Mouse (Mus musculus): Measurements from ENCODE around the gene Lhb. TPM values are rescaled to one million over a fixed set of nuclear protein-coding genes. Genes with fewer than 3 reads are reported as not detected.
A peak's percentile ranks its signal among the peaks of the same experiment; 100 is the strongest.

Lhb gene
- total RNA-seq, 2 experiments from 2014 or later: not detected

GRCm38 (mm10) chr7:45470869-45471268, 50.2 kb downstream of the Lhb start:
- ATAC-seq (ENCODE audit: poor library complexity, severe bottlenecking): peak; percentile 62

Other genes starting within 250 kb of the Lhb start
Only the 30 nearest of the 33 such genes appear.
- not detected in 2 replicates for gene Ccdc155, start 215.9 kb upstream of the Lhb start, total RNA-seq (2015)
- not detected in 2 replicates for gene Ccdc155, start 215.9 kb upstream of the Lhb start, total RNA-seq (2017)
- gene Dkkl1, start 208.7 kb upstream of the Lhb start, total RNA-seq (2015): 1.0 and 1.6 TPM in 2 replicates
- gene Dkkl1, start 208.7 kb upstream of the Lhb start, total RNA-seq (2017): 1.1 and 5.0 TPM in 2 replicates
- 0.07 TPM in 1 of 2 replicates, not detected in the other for gene Tead2, start 205.1 kb upstream of the Lhb start, total RNA-seq (2015)
- gene Tead2, start 205.1 kb upstream of the Lhb start, total RNA-seq (2017): not detected in 2 replicates
- 105 and 111 TPM in 2 replicates for gene Cd37, start 181.7 kb upstream of the Lhb start, total RNA-seq (2015)
- 67.9 and 74.9 TPM in 2 replicates for gene Cd37, start 181.7 kb upstream of the Lhb start, total RNA-seq (2017)
- gene Slc6a16, start 179.7 kb upstream of the Lhb start, total RNA-seq (2015): not detected in 2 replicates
- gene Slc6a16, start 179.7 kb upstream of the Lhb start, total RNA-seq (2017): not detected in 2 replicates
- 0.27 and 0.78 TPM in 2 replicates for gene Slc6a21, start 143.3 kb upstream of the Lhb start, total RNA-seq (2015)
- gene Slc6a21, start 143.3 kb upstream of the Lhb start, total RNA-seq (2017): not detected in 2 replicates
- gene Trpm4, start 87.0 kb upstream of the Lhb start, total RNA-seq (2015): 3.2 and 4.7 TPM in 2 replicates
- 4.8 and 5.4 TPM in 2 replicates for gene Trpm4, start 87.0 kb upstream of the Lhb start, total RNA-seq (2017)
- not detected in 2 replicates for gene Hrc, start 85.5 kb upstream of the Lhb start, total RNA-seq (2015)
- gene Hrc, start 85.5 kb upstream of the Lhb start, total RNA-seq (2017): 0.07 TPM in 1 of 2 replicates, not detected in the other
- 0.50 TPM in 1 of 2 replicates, not detected in the other for gene Ppfia3, start 53.8 kb upstream of the Lhb start, total RNA-seq (2015)
- gene Ppfia3, start 53.8 kb upstream of the Lhb start, total RNA-seq (2017): not detected in 2 replicates
- gene Lin7b, start 50.2 kb upstream of the Lhb start, total RNA-seq (2015): 0.71 TPM in 1 of 2 replicates, not detected in the other
- gene Lin7b, start 50.2 kb upstream of the Lhb start, total RNA-seq (2017): not detected in 2 replicates
- gene Snrnp70, start 25.1 kb upstream of the Lhb start, total RNA-seq (2015): 69.6 and 94.3 TPM in 2 replicates
- gene Snrnp70, start 25.1 kb upstream of the Lhb start, total RNA-seq (2017): 261 and 320 TPM in 2 replicates
- not detected in 2 replicates for gene Kcna7, start 15.2 kb upstream of the Lhb start, total RNA-seq (2015)
- not detected in 2 replicates for gene Kcna7, start 15.2 kb upstream of the Lhb start, total RNA-seq (2017)
- gene Ntf5, start 7.1 kb upstream of the Lhb start, total RNA-seq (2015): not detected in 2 replicates
- gene Ntf5, start 7.1 kb upstream of the Lhb start, total RNA-seq (2017): not detected in 2 replicates
- 9.8 and 10.6 TPM in 2 replicates for gene Gys1, start 14.0 kb downstream of the Lhb start, total RNA-seq (2015)
- gene Gys1, start 14.0 kb downstream of the Lhb start, total RNA-seq (2017): 7.2 and 8.8 TPM in 2 replicates
- gene Ruvbl2, start 17.3 kb downstream of the Lhb start, total RNA-seq (2015): 48.6 and 51.6 TPM in 2 replicates
- 52.9 and 60.2 TPM in 2 replicates for gene Ruvbl2, start 17.3 kb downstream of the Lhb start, total RNA-seq (2017)
- gene Ftl1, start 39.1 kb downstream of the Lhb start, total RNA-seq (2015): 2,869 and 3,213 TPM in 2 replicates
- gene Ftl1, start 39.1 kb downstream of the Lhb start, total RNA-seq (2017): 1,589 and 1,786 TPM in 2 replicates
- gene Bax, start 46.1 kb downstream of the Lhb start, total RNA-seq (2015): 24.6 and 25.0 TPM in 2 replicates
- 31.8 and 37.4 TPM in 2 replicates for gene Bax, start 46.1 kb downstream of the Lhb start, total RNA-seq (2017)
- gene Tulp2, start 61.1 kb downstream of the Lhb start, total RNA-seq (2015): not detected in 2 replicates
- not detected in 2 replicates for gene Tulp2, start 61.1 kb downstream of the Lhb start, total RNA-seq (2017)
- gene Gm45808, start 66.0 kb downstream of the Lhb start, total RNA-seq (2015): not detected in 2 replicates
- gene Gm45808, start 66.0 kb downstream of the Lhb start, total RNA-seq (2017): 0.61 TPM in 1 of 2 replicates, not detected in the other
- 15.5 and 18.3 TPM in 2 replicates for gene Dhdh, start 68.0 kb downstream of the Lhb start, total RNA-seq (2015)
- gene Dhdh, start 68.0 kb downstream of the Lhb start, total RNA-seq (2017): 14.2 and 16.0 TPM in 2 replicates
- gene Nucb1, start 89.6 kb downstream of the Lhb start, total RNA-seq (2015): 54.9 and 59.1 TPM in 2 replicates
- 178 and 199 TPM in 2 replicates for gene Nucb1, start 89.6 kb downstream of the Lhb start, total RNA-seq (2017)
- gene Ppp1r15a, start 105.4 kb downstream of the Lhb start, total RNA-seq (2015): 29.2 and 39.1 TPM in 2 replicates
- gene Ppp1r15a, start 105.4 kb downstream of the Lhb start, total RNA-seq (2017): 50.0 and 64.7 TPM in 2 replicates
- not detected in 2 replicates for gene Plekha4, start 105.5 kb downstream of the Lhb start, total RNA-seq (2015)
- gene Plekha4, start 105.5 kb downstream of the Lhb start, total RNA-seq (2017): 0.24 TPM in 1 of 2 replicates, not detected in the other
- 0.25 TPM in 1 of 2 replicates, not detected in the other for gene Hsd17b14, start 134.1 kb downstream of the Lhb start, total RNA-seq (2015)
- not detected in 2 replicates for gene Hsd17b14, start 134.1 kb downstream of the Lhb start, total RNA-seq (2017)
- gene Bcat2, start 149.3 kb downstream of the Lhb start, total RNA-seq (2015): 24.6 and 26.6 TPM in 2 replicates
- gene Bcat2, start 149.3 kb downstream of the Lhb start, total RNA-seq (2017): 16.7 and 24.1 TPM in 2 replicates
- not detected in 2 replicates for gene Fgf21, start 194.7 kb downstream of the Lhb start, total RNA-seq (2015)
- not detected in 2 replicates for gene Fgf21, start 194.7 kb downstream of the Lhb start, total RNA-seq (2017)
- gene Fut1, start 196.5 kb downstream of the Lhb start, total RNA-seq (2015): not detected in 2 replicates
- gene Fut1, start 196.5 kb downstream of the Lhb start, total RNA-seq (2017): not detected in 2 replicates
- gene Izumo1, start 201.0 kb downstream of the Lhb start, total RNA-seq (2015): not detected in 2 replicates
- gene Izumo1, start 201.0 kb downstream of the Lhb start, total RNA-seq (2017): 0.22 TPM in 1 of 2 replicates, not detected in the other
- 0.20 TPM in 1 of 2 replicates, not detected in the other for gene Rasip1, start 206.7 kb downstream of the Lhb start, total RNA-seq (2015)
- 0.29 TPM in 1 of 2 replicates, not detected in the other for gene Rasip1, start 206.7 kb downstream of the Lhb start, total RNA-seq (2017)
- gene Mamstr, start 219.2 kb downstream of the Lhb start, total RNA-seq (2015): not detected in 2 replicates
- gene Mamstr, start 219.2 kb downstream of the Lhb start, total RNA-seq (2017): 0.53 TPM in 1 of 2 replicates, not detected in the other

All from megakaryocyte, adult 5-6 weeks (primary cell).